Mouse (Mus musculus): ENCODE measurements around the gene Unc13c.

DNA sequence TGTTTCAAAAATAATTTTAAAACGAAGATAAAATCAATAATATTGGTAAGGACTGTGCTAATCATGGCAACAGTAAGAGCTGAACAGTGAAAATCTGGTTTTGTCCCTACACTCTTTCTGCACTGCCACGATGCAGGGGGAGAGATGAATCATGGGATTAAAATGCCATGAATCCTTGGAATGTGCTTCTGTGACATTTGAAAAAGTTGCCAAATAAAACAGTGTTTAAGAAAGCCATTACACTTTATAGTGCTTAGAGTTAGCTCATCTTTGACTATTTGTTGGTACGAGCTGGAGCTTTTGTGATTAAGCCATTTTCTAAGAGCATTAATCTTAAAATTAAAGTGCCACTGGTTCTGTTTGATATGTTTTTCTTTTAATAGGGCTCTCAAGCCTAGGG is 496.2 kb downstream of the Unc13c start:
- no peak for TF ChIP-seq CTCF (IDR thresholded peaks at IDR 0.05; ENCODE audit: low read depth)
- TF ChIP-seq EP300 (IDR thresholded peaks at IDR 0.05; ENCODE audit: low read depth) = no peak
